In the genomic region with DNA sequence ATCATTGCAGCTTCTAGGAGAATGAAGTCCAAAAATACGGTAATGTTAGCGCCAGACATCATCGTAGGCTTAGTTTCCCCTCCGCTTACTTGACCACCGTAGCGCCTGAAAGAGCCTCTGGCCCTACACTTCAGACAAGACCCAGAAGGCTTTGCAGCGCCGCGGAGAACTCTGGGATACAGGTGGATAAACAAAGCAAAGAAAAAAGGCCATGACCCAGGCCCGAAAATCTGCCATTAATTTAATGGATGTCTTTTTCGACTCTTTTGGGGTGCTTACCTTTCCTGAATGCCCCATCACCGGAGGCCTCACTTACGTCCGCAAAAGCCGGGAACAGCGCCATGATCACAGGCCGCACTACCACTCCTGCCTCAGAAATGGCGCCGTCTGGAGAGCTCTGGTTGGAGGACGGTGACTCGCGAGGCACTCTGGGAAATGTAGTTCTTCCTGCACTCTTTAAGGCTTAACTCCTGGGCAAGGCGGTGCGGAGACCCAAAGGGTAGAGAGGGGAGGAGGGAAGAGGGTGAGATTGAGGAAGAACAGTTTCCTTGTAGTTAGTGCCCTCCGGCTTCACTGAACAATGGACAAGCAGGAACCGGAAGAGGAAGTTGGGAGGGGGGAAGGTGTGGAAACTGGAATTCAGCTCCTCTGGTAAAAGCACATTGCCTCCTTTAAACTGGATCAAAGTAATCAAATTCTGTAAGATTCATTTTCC, we compare ENCODE assay signal across 8 mouse cellular contexts. TPM values are rescaled to one million over a fixed set of nuclear protein-coding genes. Genes with fewer than 3 reads are reported as not detected.
DNase-seq lines count a peak whose midpoint lies in the region; ATAC-seq lines count a peak whose summit lies in the region.

A gene (minus strand): TSS at position 393 of the 715 bp plus-strand sequence.

- peak; percentile 92 to 98 for DNase-seq in adrenal gland, adult (ENCODE audit: inconsistent age in 2 of 2, low spot score in 1 of 2)
- DNase-seq in embryo, embryonic 10.5 days (ENCODE audit: low spot score) = peak; percentile 98
- peak; percentile 89 for DNase-seq in gastrocnemius, postnatal 14 days
- peak; percentile 89 to 92 for DNase-seq in left cerebral cortex, postnatal 10 days (ENCODE audit: extremely low spot score in 1 of 2, low spot score in 2 of 2)
- peak; percentile 93 for DNase-seq in right cerebral cortex, postnatal 25 days
- DNase-seq in urinary bladder, postnatal 4 days (ENCODE audit: low spot score in 2 of 2) = peak; percentile 85

- intact Hi-C loops in gastrocnemius, postnatal 14 days (cut with DNase I; ENCODE audit: low total_unique reads) = no loop called here
- intact Hi-C loops in left cerebral cortex, postnatal 10 days (cut with DNase I) = no loop called here

- peak; percentile 100 for ATAC-seq in inflammation-experienced regulatory T-cells, adult 6 months
- ATAC-seq in megakaryocyte-erythroid progenitor cell, adult 5-6 weeks (replicated peaks; ENCODE audit: low FRiP score, low TSS enrichment, poor library complexity, severe bottlenecking) = peak; percentile 99

RNA-seq across cellular contexts. Expression of the gene that starts here (rescaled TPM):
- 1 to 10 TPM; 7.7 to 9.7 TPM for total RNA-seq in gastrocnemius, postnatal 14 days (2021)
- 10 to 100 TPM; 10.8 to 17.9 (median 15.0) TPM for polyA plus RNA-seq in inflammation-experienced regulatory T-cells, adult 6 months (2017; shearing (Covaris generic))
- 10 to 100 TPM; 12.9 to 14.9 TPM for total RNA-seq in left cerebral cortex, postnatal 10 days (2021)
- 10.4 and 14.9 TPM in 2 replicates for total RNA-seq in megakaryocyte-erythroid progenitor cell, adult 5-6 weeks (2014; fragmentation: Nextera tagmentation)
- 34.5 and 36.1 TPM in 2 replicates for total RNA-seq in megakaryocyte-erythroid progenitor cell, adult 5-6 weeks (2017)

Comparison
In these comparisons a context has a peak if more than half of its experiments do, and no peak if none do; other contexts are left out.
1. Peak in every context shown above with its lines: DNase-seq and ATAC-seq.